Mouse (Mus musculus) neural tube, embryonic 13.5 days (tissue): ENCODE results near the gene Cpxm2. TPM values are rescaled to one million over a fixed set of nuclear protein-coding genes. Genes with fewer than 3 reads are reported as not detected.

Source experiments
- ATAC-seq: fragments of 200-750 bp; cut with Nextera tagmentation; 2 replicates; pipeline ENCODE4 v1.8.0; 2017; ENCODE audit warnings: low read depth, mild to moderate bottlenecking, moderate TSS enrichment, moderate library complexity
- H3K27ac ChIP-seq: fragments of 300-500 bp; sonication (generic); replicated peaks from 2 replicates; pipeline ENCODE4 v1.5.1; 2015; ENCODE audit warnings: moderate library complexity, mild to moderate bottlenecking, inconsistent platforms
- H3K27me3 ChIP-seq: fragments of 300-500 bp; sonication (generic); 2 replicates; pipeline ENCODE4 v1.6.1; 2015; ENCODE audit warnings: mild to moderate bottlenecking, inconsistent platforms
- H3K36me3 ChIP-seq: fragments of 300-500 bp; sonication (generic); 2 replicates; pipeline ENCODE4 v1.6.1; 2015; ENCODE audit warnings: mild to moderate bottlenecking, inconsistent platforms
- H3K4me1 ChIP-seq: fragments of 300-500 bp; sonication (generic); replicated peaks from 2 replicates; pipeline ENCODE4 v1.6.1; 2015; ENCODE audit warnings: inconsistent platforms
- H3K4me2 ChIP-seq: fragments of 300-500 bp; sonication (generic); 2 replicates; pipeline ENCODE4 v1.6.1; 2015; ENCODE audit warnings: inconsistent platforms, mild to moderate bottlenecking, moderate library complexity
- H3K4me3 ChIP-seq: fragments of 300-500 bp; sonication (generic); 2 replicates; pipeline ENCODE4 v1.5.1; 2015; ENCODE audit warnings: mild to moderate bottlenecking, inconsistent platforms
- H3K9ac ChIP-seq: fragments of 300-500 bp; sonication (generic); 2 replicates; pipeline ENCODE4 v1.6.1; 2015; ENCODE audit warnings: moderate library complexity, mild to moderate bottlenecking, inconsistent platforms
- H3K9me3 ChIP-seq: fragments of 300-500 bp; sonication (generic); 2 replicates; pipeline ENCODE4 v1.6.1; 2016; ENCODE audit warnings: inconsistent platforms
- WGBS: fragments of 180-500 bp; shearing (Covaris S2); methylation state at CpG from one replicate; pipeline ENCODE4 v1.1.7; 2015; 5-methylcytosine and 5-hydroxymethylcytosine counted together
- polyA plus RNA-seq: library from polyadenylated mRNA; unstranded; fragments of >200 nt; fragmentation: Nextera tagmentation; extraction: Ambion mirVana; gene quantifications from 2 replicates; pipeline ENCODE4 v1.2.1, GENCODE M21; 2015

Gene Cpxm2
- polyA plus RNA-seq, 1 experiment from 2014 or later = 1.1 TPM

- WGBS = 11% methylated on average over 1 of the region's 1 CpGs
Measured at GRCm38 (mm10) chr7:132012969-132013679, 141.4 kb downstream of the Cpxm2 start.

GRCm38 (mm10) chr7:132009002-132009401, 145.5 kb downstream of the Cpxm2 start:
- H3K4me2 ChIP-seq = no peak overlapping the region
- WGBS = 81% methylated on average over 7 of the region's 7 CpGs
- H3K4me1 ChIP-seq = peaks cover 18% of the 10 kb centered on the region
- H3K36me3 ChIP-seq = no peaks in the 10 kb centered on the region
- no peak overlapping the region for H3K27ac ChIP-seq
- no peak for ATAC-seq
- H3K4me3 ChIP-seq = no peak overlapping the region
- no peaks in the 10 kb centered on the region for H3K9me3 ChIP-seq
- no peaks in the 10 kb centered on the region for H3K27me3 ChIP-seq
- no peak overlapping the region for H3K9ac ChIP-seq

More at GRCm38 (mm10) chr7:132012969-132013679, 141.4 kb downstream of the Cpxm2 start:
- ATAC-seq = peak; percentile 78
- Histone ChIP-seq H3K9me3 (no peaks in the 10 kb centered on the region), H3K36me3 (no peaks in the 10 kb centered on the region), H3K9ac (no peak overlapping the region), H3K4me1 (peaks cover 20% of the 10 kb centered on the region), H3K4me3 (no peak overlapping the region), H3K27ac (peak overlapping the region; percentile 59), H3K4me2 (no peak overlapping the region), H3K27me3 (no peaks in the 10 kb centered on the region)

GRCm38 (mm10) chr7:132005996-132006696, 148.4 kb downstream of the Cpxm2 start:
- H3K4me2 ChIP-seq = no peak overlapping the region
- no peak overlapping the region for H3K27ac ChIP-seq
- no peaks in the 10 kb centered on the region for H3K9me3 ChIP-seq
- H3K36me3 ChIP-seq = no peaks in the 10 kb centered on the region
- no peaks in the 10 kb centered on the region for H3K4me1 ChIP-seq
- 76% methylated on average over 14 of the region's 14 CpGs for WGBS
- H3K9ac ChIP-seq = no peak overlapping the region
- H3K4me3 ChIP-seq = no peak overlapping the region
- no peaks in the 10 kb centered on the region for H3K27me3 ChIP-seq
- ATAC-seq = no peak

- ATAC-seq = no peak
- 0 out of 2 replicates have a peak, but pooled peaks cover 3% of the 10 kb centered on the region for H3K36me3 ChIP-seq
Measured at GRCm38 (mm10) chr7:131992873-131993272, 161.7 kb downstream of the Cpxm2 start.

GRCm38 (mm10) chr7:131992226-131992625, 162.3 kb downstream of the Cpxm2 start:
- no peak for ATAC-seq
- H3K9me3 ChIP-seq = no peaks in the 10 kb centered on the region
- H3K9ac ChIP-seq = no peak overlapping the region
- H3K36me3 ChIP-seq = 0 out of 2 replicates have a peak, but pooled peaks cover 3% of the 10 kb centered on the region
- H3K4me3 ChIP-seq = no peak overlapping the region
- no peaks in the 10 kb centered on the region for H3K27me3 ChIP-seq
- H3K4me1 ChIP-seq = no peaks in the 10 kb centered on the region
- no peak overlapping the region for H3K4me2 ChIP-seq
- WGBS = 56% methylated on average over 1 of the region's 1 CpGs
- no peak overlapping the region for H3K27ac ChIP-seq

More at GRCm38 (mm10) chr7:131992873-131993272, 161.7 kb downstream of the Cpxm2 start:
- H3K4me1 ChIP-seq = no peaks in the 10 kb centered on the region
- 77% methylated on average over 3 of the region's 3 CpGs for WGBS
- H3K9ac ChIP-seq = no peak overlapping the region
- H3K27ac ChIP-seq = no peak overlapping the region
- H3K27me3 ChIP-seq = no peaks in the 10 kb centered on the region
- no peaks in the 10 kb centered on the region for H3K9me3 ChIP-seq
- H3K4me3 ChIP-seq = no peak overlapping the region
- H3K4me2 ChIP-seq = no peak overlapping the region

GRCm38 (mm10) chr7:131989056-131989455, 165.5 kb downstream of the Cpxm2 start:
- Histone ChIP-seq H3K9ac (no peak overlapping the region), H3K4me2 (no peak overlapping the region), H3K27me3 (no peaks in the 10 kb centered on the region), H3K9me3 (no peaks in the 10 kb centered on the region), H3K4me1 (0 out of 2 replicates have a peak, but pooled peaks cover 4% of the 10 kb centered on the region), H3K27ac (no peak overlapping the region), H3K4me3 (no peak overlapping the region), H3K36me3 (peaks cover 11% of the 10 kb centered on the region; the same call in 1 of the 2 replicates)
- ATAC-seq = no peak
- WGBS = 35% methylated on average over 6 of the region's 6 CpGs

Other genes with a start within 250 kb of the Cpxm2 start
- gene Gpr26, start 188.3 kb downstream of the Cpxm2 start, polyA plus RNA-seq = 1.6 and 2.1 TPM in 2 replicates
- 21.9 and 22.5 TPM in 2 replicates for gene Chst15, start 162.5 kb upstream of the Cpxm2 start, polyA plus RNA-seq